Comparison of ENCODE assay signal across 13 mouse cellular contexts in genomic region chr3:145478446-145478845, GRCm38 (mm10).
"Had no signal": no experiment of that assay in that cellular context is flagged by ENCODE, and none has a peak within 500 bp of the region (broad histone marks: within the 10 kb centered on the region; RNA-seq: fewer than 3 reads in every experiment).

No protein-coding gene starts in this region.

- H3K36me3 ChIP-seq: limb, embryonic 12.5 days; liver, embryonic 13.5 days; midbrain, embryonic 10.5 days; neural tube, embryonic 15.5 days had no signal

- H3K27ac ChIP-seq: layer of hippocampus, adult 2 months; limb, embryonic 12.5 days; liver, embryonic 13.5 days; midbrain, embryonic 10.5 days; neural tube, embryonic 15.5 days had no signal

- H3K4me1 ChIP-seq: limb, embryonic 12.5 days; liver, embryonic 13.5 days; neural tube, embryonic 15.5 days had no signal

- H3K4me2 ChIP-seq: limb, embryonic 12.5 days; liver, embryonic 13.5 days; neural tube, embryonic 15.5 days had no signal

- ATAC-seq: intestine, postnatal 0 days; liver, postnatal 0 days had no signal

- DNase-seq: liver; liver, embryonic 13.5 days; liver, postnatal 0 days; midbrain, embryonic 14.5 days; right cerebral cortex, adult 18-20 months; right cerebral cortex, postnatal 25 days; thymus, postnatal 36 days had no signal

- H3K27me3 ChIP-seq: limb, embryonic 12.5 days; liver, embryonic 13.5 days; neural tube, embryonic 15.5 days had no signal

- H3K9ac ChIP-seq: limb, embryonic 12.5 days; liver, embryonic 13.5 days; liver, postnatal 0 days; neural tube, embryonic 15.5 days had no signal

- H3K4me3 ChIP-seq: layer of hippocampus, adult 2 months; limb, embryonic 12.5 days; liver, embryonic 13.5 days; midbrain, embryonic 10.5 days; myocyte; neural tube, embryonic 15.5 days had no signal

- H3K9me3 ChIP-seq: limb, embryonic 12.5 days; liver, embryonic 13.5 days; midbrain, embryonic 10.5 days; neural tube, embryonic 15.5 days had no signal
